Mouse (Mus musculus) bone marrow macrophage, adult 2 months (primary cell): ENCODE measurements around the gene Zfp110.

Experiments
- CTCF ChIP-seq: IDR thresholded peaks from 2 replicates; pipeline ENCODE4 v1.5.1; 2012; ENCODE audit warnings: low read depth, mild to moderate bottlenecking, low read length, moderate library complexity
- POLR2A ChIP-seq: IDR thresholded peaks from 2 replicates; pipeline ENCODE4 v1.6.1; 2012; ENCODE audit warnings: mild to moderate bottlenecking, low read depth, low read length, borderline replicate concordance

GRCm38 (mm10) chr7:12818521-12819295 is 15.9 kb upstream of the Zfp110 start, which contains the start of gene Zfp329:
- TF ChIP-seq POLR2A (no peak), CTCF (no peak)
